Mouse (Mus musculus): ENCODE data around the gene Ssh2. TPM values are rescaled to one million over a fixed set of nuclear protein-coding genes. Genes with fewer than 3 reads are reported as not detected.

The Ssh2 gene
- polyA plus RNA-seq, 1 experiment from 2014 or later, result 17.6 TPM

- Histone ChIP-seq H3K4me3 (ENCODE audit: low read depth, low read length) (no peak overlapping the region), H3K4me1 (replicated peaks; ENCODE audit: control insufficient read depth, insufficient read depth, low read length) (peaks cover 44% of the 10 kb centered on the region), H3K4me2 (ENCODE audit: low read depth, low read length, severe bottlenecking) (peak overlapping the region; percentile 24; the same call in 1 of the 2 replicates), H3K27me3 (ENCODE audit: control insufficient read depth, insufficient read depth, low read length) (no peaks in the 10 kb centered on the region), H3K36me3 (ENCODE audit: control insufficient read depth, insufficient read depth, low read length) (no peaks in the 10 kb centered on the region), H3K9me3 (ENCODE audit: control insufficient read depth, low read length) (no peaks in the 10 kb centered on the region), H3K27ac (ENCODE audit: low read depth, low read length) (no peak overlapping the region), H3K9ac (ENCODE audit: low read length) (peak overlapping the region; percentile 16; the same call in 1 of the 2 replicates)
- DNase-seq (ENCODE audit: low spot score), result no peak
- WGBS, result 77% methylated on average over 5 of the region's 5 CpGs
- ATAC-seq (replicated peaks; ENCODE audit: low FRiP score), result no peak
Observed at GRCm38 (mm10) chr11:77486798-77487197, 270.7 kb downstream of the Ssh2 start.

GRCm38 (mm10) chr11:77488771-77489581, 272.9 kb downstream of the Ssh2 start:
- no peaks in the 10 kb centered on the region for H3K9me3 ChIP-seq (ENCODE audit: control insufficient read depth, low read length)
- no peaks in the 10 kb centered on the region for H3K27me3 ChIP-seq (ENCODE audit: control insufficient read depth, insufficient read depth, low read length)
- peak overlapping the region; percentile 94 for H3K9ac ChIP-seq (ENCODE audit: low read length)
- H3K4me3 ChIP-seq (ENCODE audit: low read depth, low read length), result peak overlapping the region; percentile 93
- WGBS, result 2% methylated on average over 53 of the region's 55 CpGs
- DNase-seq (ENCODE audit: low spot score) (peak; percentile 78), ATAC-seq (replicated peaks; ENCODE audit: low FRiP score) (no peak)
- H3K27ac ChIP-seq (ENCODE audit: low read depth, low read length), result no peak overlapping the region; the same call in 1 of the 2 replicates
- peak overlapping the region; percentile 83 for H3K4me2 ChIP-seq (ENCODE audit: low read depth, low read length, severe bottlenecking)
- H3K36me3 ChIP-seq (ENCODE audit: control insufficient read depth, insufficient read depth, low read length), result no peaks in the 10 kb centered on the region
- peaks cover 50% of the 10 kb centered on the region for H3K4me1 ChIP-seq (replicated peaks; ENCODE audit: control insufficient read depth, insufficient read depth, low read length)

- peak within 1 kb of the TSS; percentile 94 for H3K9ac ChIP-seq (ENCODE audit: low read length)
- H3K9me3 ChIP-seq (ENCODE audit: control insufficient read depth, low read length), result no peaks in the 10 kb centered on the region
- no peaks in the 10 kb centered on the region for H3K27me3 ChIP-seq (ENCODE audit: control insufficient read depth, insufficient read depth, low read length)
- peak within 1 kb of the TSS; percentile 83 for H3K4me2 ChIP-seq (ENCODE audit: low read depth, low read length, severe bottlenecking)
- H3K4me3 ChIP-seq (ENCODE audit: low read depth, low read length), result peak within 1 kb of the TSS; percentile 93
- WGBS, result under 1% methylated on average over 49 of the region's 87 CpGs
- ATAC-seq (replicated peaks; ENCODE audit: low FRiP score) (peak; percentile 45; the same call in 1 of the 2 replicates), DNase-seq (ENCODE audit: low spot score) (peak; percentile 91)
- no peaks in the 10 kb centered on the region for H3K36me3 ChIP-seq (ENCODE audit: control insufficient read depth, insufficient read depth, low read length)
- peaks cover 57% of the 10 kb centered on the region for H3K4me1 ChIP-seq (replicated peaks; ENCODE audit: control insufficient read depth, insufficient read depth, low read length)
- H3K27ac ChIP-seq (ENCODE audit: low read depth, low read length), result peak within 1 kb of the TSS; percentile 59
Observed at GRCm38 (mm10) chr11:77489591-77490235, 273.6 kb downstream of the Ssh2 start, which contains the start of gene Ankrd13b. Ankrd13b (minus strand) TSS chr11:77489678.

GRCm38 (mm10) chr11:77490451-77490850, 274.4 kb downstream of the Ssh2 start:
- DNase-seq (ENCODE audit: low spot score) (no peak), ATAC-seq (replicated peaks; ENCODE audit: low FRiP score) (no peak)
- peak overlapping the region; percentile 93; the same call in 1 of the 2 replicates for H3K4me3 ChIP-seq (ENCODE audit: low read depth, low read length)
- WGBS, result 67% methylated on average over 6 of the region's 6 CpGs
- peaks cover 60% of the 10 kb centered on the region for H3K4me1 ChIP-seq (replicated peaks; ENCODE audit: control insufficient read depth, insufficient read depth, low read length)
- H3K4me2 ChIP-seq (ENCODE audit: low read depth, low read length, severe bottlenecking), result peak overlapping the region; percentile 83; the same call in 1 of the 2 replicates
- H3K27me3 ChIP-seq (ENCODE audit: control insufficient read depth, insufficient read depth, low read length), result no peaks in the 10 kb centered on the region
- no peaks in the 10 kb centered on the region for H3K9me3 ChIP-seq (ENCODE audit: control insufficient read depth, low read length)
- H3K9ac ChIP-seq (ENCODE audit: low read length), result no peak overlapping the region; the same call in 1 of the 2 replicates
- H3K36me3 ChIP-seq (ENCODE audit: control insufficient read depth, insufficient read depth, low read length), result no peaks in the 10 kb centered on the region
- peak overlapping the region; percentile 31; the same call in 1 of the 2 replicates for H3K27ac ChIP-seq (ENCODE audit: low read depth, low read length)

- H3K27ac ChIP-seq (ENCODE audit: low read depth, low read length), result peak overlapping the region; percentile 88; the same call in 1 of the 2 replicates
- H3K4me2 ChIP-seq (ENCODE audit: low read depth, low read length, severe bottlenecking), result peak overlapping the region; percentile 83
- DNase-seq (ENCODE audit: low spot score), result peak; percentile 99
- peak overlapping the region; percentile 95 for H3K4me3 ChIP-seq (ENCODE audit: low read depth, low read length)
- WGBS, result under 1% methylated on average over 13 of the region's 13 CpGs
- H3K9ac ChIP-seq (ENCODE audit: low read length), result peak overlapping the region; percentile 93
- no peaks in the 10 kb centered on the region for H3K9me3 ChIP-seq (ENCODE audit: control insufficient read depth, low read length)
- no peaks in the 10 kb centered on the region for H3K27me3 ChIP-seq (ENCODE audit: control insufficient read depth, insufficient read depth, low read length)
- ATAC-seq (replicated peaks; ENCODE audit: low FRiP score), result peak; percentile 77
- peaks cover 55% of the 10 kb centered on the region for H3K4me1 ChIP-seq (replicated peaks; ENCODE audit: control insufficient read depth, insufficient read depth, low read length)
- H3K36me3 ChIP-seq (ENCODE audit: control insufficient read depth, insufficient read depth, low read length), result no peaks in the 10 kb centered on the region
Observed at GRCm38 (mm10) chr11:77491123-77491501, 275.0 kb downstream of the Ssh2 start.

GRCm38 (mm10) chr11:77491502-77492291, 275.6 kb downstream of the Ssh2 start:
- Histone ChIP-seq H3K4me1 (replicated peaks; ENCODE audit: control insufficient read depth, insufficient read depth, low read length) (peaks cover 53% of the 10 kb centered on the region), H3K9ac (ENCODE audit: low read length) (peak overlapping the region; percentile 93), H3K4me2 (ENCODE audit: low read depth, low read length, severe bottlenecking) (peak overlapping the region; percentile 83), H3K9me3 (ENCODE audit: control insufficient read depth, low read length) (no peaks in the 10 kb centered on the region), H3K4me3 (ENCODE audit: low read depth, low read length) (peak overlapping the region; percentile 95), H3K36me3 (ENCODE audit: control insufficient read depth, insufficient read depth, low read length) (no peaks in the 10 kb centered on the region), H3K27ac (ENCODE audit: low read depth, low read length) (peak overlapping the region; percentile 88), H3K27me3 (ENCODE audit: control insufficient read depth, insufficient read depth, low read length) (no peaks in the 10 kb centered on the region)
- WGBS, result under 1% methylated on average over 23 of the region's 23 CpGs
- DNase-seq (ENCODE audit: low spot score), result peak; percentile 87
- ATAC-seq (replicated peaks; ENCODE audit: low FRiP score), result peak; percentile 70

- Histone ChIP-seq H3K9me3 (ENCODE audit: control insufficient read depth, low read length) (no peaks in the 10 kb centered on the region), H3K9ac (ENCODE audit: low read length) (peak overlapping the region; percentile 93), H3K36me3 (ENCODE audit: control insufficient read depth, insufficient read depth, low read length) (no peaks in the 10 kb centered on the region), H3K27ac (ENCODE audit: low read depth, low read length) (peak overlapping the region; percentile 70; the same call in 1 of the 2 replicates), H3K27me3 (ENCODE audit: control insufficient read depth, insufficient read depth, low read length) (no peaks in the 10 kb centered on the region), H3K4me1 (replicated peaks; ENCODE audit: control insufficient read depth, insufficient read depth, low read length) (peaks cover 51% of the 10 kb centered on the region), H3K4me3 (ENCODE audit: low read depth, low read length) (peak overlapping the region; percentile 95), H3K4me2 (ENCODE audit: low read depth, low read length, severe bottlenecking) (peak overlapping the region; percentile 83)
- DNase-seq (ENCODE audit: low spot score), result peak; percentile 71
- ATAC-seq (replicated peaks; ENCODE audit: low FRiP score), result no peak
- under 1% methylated on average over 16 of the region's 18 CpGs for WGBS
Observed at GRCm38 (mm10) chr11:77492311-77492871, 276.3 kb downstream of the Ssh2 start.

GRCm38 (mm10) chr11:77492911-77493332, 276.8 kb downstream of the Ssh2 start:
- peak overlapping the region; percentile 83 for H3K4me2 ChIP-seq (ENCODE audit: low read depth, low read length, severe bottlenecking)
- peak; percentile 58 for ATAC-seq (replicated peaks; ENCODE audit: low FRiP score)
- 0% methylated on average over 28 of the region's 32 CpGs for WGBS
- H3K9ac ChIP-seq (ENCODE audit: low read length), result peak overlapping the region; percentile 93
- no peaks in the 10 kb centered on the region for H3K9me3 ChIP-seq (ENCODE audit: control insufficient read depth, low read length)
- peak overlapping the region; percentile 95 for H3K4me3 ChIP-seq (ENCODE audit: low read depth, low read length)
- peak overlapping the region; percentile 70 for H3K27ac ChIP-seq (ENCODE audit: low read depth, low read length)
- H3K27me3 ChIP-seq (ENCODE audit: control insufficient read depth, insufficient read depth, low read length), result no peaks in the 10 kb centered on the region
- peak; percentile 95 for DNase-seq (ENCODE audit: low spot score)
- H3K36me3 ChIP-seq (ENCODE audit: control insufficient read depth, insufficient read depth, low read length), result no peaks in the 10 kb centered on the region
- H3K4me1 ChIP-seq (replicated peaks; ENCODE audit: control insufficient read depth, insufficient read depth, low read length), result peaks cover 51% of the 10 kb centered on the region

Data from forebrain, embryonic 11.5 days (tissue).